19 mouse cellular contexts compared by ENCODE assay signal in genomic region chr9:106901596-106901995, GRCm38 (mm10). TPM values are rescaled to one million over a fixed set of nuclear protein-coding genes. Genes with fewer than 3 reads are reported as not detected.
DNase-seq lines count a peak whose midpoint lies in the region; ATAC-seq lines count a peak whose summit lies in the region.
"Had no signal": no experiment of that assay in that cellular context is flagged by ENCODE, and none has a peak within 500 bp of the region (broad histone marks: within the 10 kb centered on the region; RNA-seq: fewer than 3 reads in every experiment).

No protein-coding gene starts in this region.

- H3K9ac ChIP-seq in heart, embryonic 12.5 days: no peak overlapping the region
- H3K9ac ChIP-seq: embryonic facial prominence, embryonic 12.5 days; forebrain, embryonic 13.5 days; forebrain, embryonic 15.5 days; forebrain, postnatal 0 days had no signal

- H3K4me3 ChIP-seq in heart, embryonic 12.5 days: no peak overlapping the region
- H3K4me3 ChIP-seq: embryonic facial prominence, embryonic 10.5 days; embryonic facial prominence, embryonic 12.5 days; forebrain, embryonic 13.5 days; forebrain, embryonic 15.5 days had no signal

- 72% methylated on average over 7 of the region's 7 CpGs for WGBS in heart, embryonic 12.5 days

- no peaks in the 10 kb centered on the region for H3K9me3 ChIP-seq in heart, embryonic 12.5 days (replicated peaks)
- H3K9me3 ChIP-seq: embryonic facial prominence, embryonic 10.5 days; embryonic facial prominence, embryonic 12.5 days; forebrain, embryonic 13.5 days; forebrain, embryonic 15.5 days had no signal

- H3K4me1 ChIP-seq in heart, embryonic 12.5 days (replicated peaks): no peaks in the 10 kb centered on the region
- H3K4me1 ChIP-seq: embryonic facial prominence, embryonic 10.5 days; embryonic facial prominence, embryonic 12.5 days; forebrain, embryonic 13.5 days; forebrain, embryonic 15.5 days had no signal

- H3K27me3 ChIP-seq in heart, embryonic 12.5 days (replicated peaks): no peaks in the 10 kb centered on the region
- H3K27me3 ChIP-seq: embryonic facial prominence, embryonic 12.5 days; forebrain, embryonic 13.5 days; forebrain, embryonic 15.5 days had no signal

- no peaks in the 10 kb centered on the region for H3K36me3 ChIP-seq in heart, embryonic 12.5 days
- H3K36me3 ChIP-seq: embryonic facial prominence, embryonic 10.5 days; embryonic facial prominence, embryonic 12.5 days had no signal

- H3K27ac ChIP-seq in heart, embryonic 12.5 days (ENCODE audit: poor library complexity, severe bottlenecking): no peak overlapping the region
- H3K27ac ChIP-seq: embryonic facial prominence, embryonic 10.5 days; embryonic facial prominence, embryonic 12.5 days; forebrain, embryonic 13.5 days; forebrain, embryonic 15.5 days had no signal

- H3K4me2 ChIP-seq in heart, embryonic 12.5 days: no peak overlapping the region
- H3K4me2 ChIP-seq: embryonic facial prominence, embryonic 12.5 days; forebrain, embryonic 13.5 days; forebrain, embryonic 15.5 days had no signal

- ATAC-seq in frontal cortex, adult (ENCODE audit: low TSS enrichment): 0 out of 2 replicates have a peak, but pooled peaks have one; percentile 23
- no peak for ATAC-seq in heart, embryonic 12.5 days (ENCODE audit: insufficient number of reproducible peaks, low FRiP score)
- ATAC-seq: forebrain, embryonic 13.5 days; forebrain, embryonic 15.5 days; forebrain, postnatal 0 days had no signal

- DNase-seq in frontal cortex, postnatal 36 days (ENCODE audit: low spot score in 2 of 2): no peak
- peak; percentile 80 for DNase-seq in heart, adult 11 months
- peak; percentile 12 for DNase-seq in urinary bladder, adult 2 months (ENCODE audit: low spot score)
- DNase-seq in urinary bladder, postnatal 10 days (ENCODE audit: low spot score): no peak
- no peak for DNase-seq in adrenal gland, adult 2 months
- DNase-seq: adrenal gland, adult 8-10 months; adrenal gland, postnatal 14 days; adrenal gland, postnatal 36 days; cerebellum, adult 18-20 months; cerebellum, adult 8-10 months; cerebellum, postnatal 10 days; cerebellum, postnatal 25 days; forebrain, postnatal 0 days had no signal

RNA-seq across cellular contexts. Expression of gene Manf, which starts 9.8 kb away (rescaled TPM):
- polyA plus RNA-seq in heart, embryonic 12.5 days (2016; fragmentation: Nextera tagmentation; extraction: Ambion mirVana): 237 and 247 TPM in 2 replicates
- 80.0 and 94.3 TPM in 2 replicates for polyA plus RNA-seq in urinary bladder, adult 2 months (2012; rRNA removed)
- 100 to 1,000 TPM; 284 to 321 TPM for total RNA-seq in adrenal gland, adult 2 months (2021)
- 20.4 and 36.8 TPM in 2 replicates for polyA plus RNA-seq in adrenal gland, adult 2 months (2012; rRNA removed)

RNA-seq across cellular contexts. Expression of gene Rbm15b, which starts 14.4 kb away (rescaled TPM):
- 9.2 and 9.3 TPM in 2 replicates for polyA plus RNA-seq in heart, embryonic 12.5 days (2016; fragmentation: Nextera tagmentation; extraction: Ambion mirVana)
- 8.9 and 11.6 TPM in 2 replicates for polyA plus RNA-seq in urinary bladder, adult 2 months (2012; rRNA removed)
- total RNA-seq in adrenal gland, adult 2 months (2021): 10 to 100 TPM; 27.4 to 32.9 TPM
- polyA plus RNA-seq in adrenal gland, adult 2 months (2012; rRNA removed): 11.2 and 12.7 TPM in 2 replicates

Comparison
In these comparisons a context has a peak if more than half of its experiments do, and no peak if none do; other contexts are left out.
1. DNase-seq: peak in heart, adult 11 months (single experiment) and urinary bladder, adult 2 months (single experiment); none in frontal cortex, postnatal 36 days (0 of 2), urinary bladder, postnatal 10 days (single experiment) and adrenal gland, adult 2 months (single experiment).